Mouse (Mus musculus) kidney, adult 8-10 months (tissue): ENCODE data around the gene Ucn3.
"Not testable (repeated sequence)": the region's sequence is repeated elsewhere in the genome, so short reads cannot be mapped to it uniquely, and the experiment has no call there.

ENCODE experiments used
- DNase-seq, 2 experiments: peaks; one replicate each; pipeline ENCODE4 v3.0.0; 2022

Ucn3 gene

GRCm38 (mm10) chr13:3945249-3945648, at the start of gene Ucn3:
Gene Ucn3 (minus strand): TSS chr13:3945349.
- DNase-seq = no peak

GRCm38 (mm10) chr13:3992081-3992480, 46.9 kb upstream of the Ucn3 start:
- DNase-seq = no peak

GRCm38 (mm10) chr13:3968849-3969248, 23.7 kb upstream of the Ucn3 start:
- DNase-seq = no peak

GRCm38 (mm10) chr13:3951198-3951914, 6.2 kb upstream of the Ucn3 start:
- DNase-seq = no peak

GRCm38 (mm10) chr13:3949477-3949876, 4.3 kb upstream of the Ucn3 start:
- DNase-seq = no peak

GRCm38 (mm10) chr13:3947267-3947666, 2.1 kb upstream of the Ucn3 start:
- no peak for DNase-seq

GRCm38 (mm10) chr13:3944699-3945098, 450 bp downstream of the Ucn3 start:
- DNase-seq = no peak

- DNase-seq = no peak
These were observed 19.1 kb downstream of the Ucn3 start for GRCm38 (mm10) chr13:3926046-3926445.

- DNase-seq = no peak
These were observed 19.5 kb downstream of the Ucn3 start for GRCm38 (mm10) chr13:3925632-3926031.

- no peak for DNase-seq
These were observed 20.7 kb downstream of the Ucn3 start for GRCm38 (mm10) chr13:3924483-3924882.

- DNase-seq = peak; percentile 82 to 91
These were observed 27.4 kb downstream of the Ucn3 start, which contains the start of the genes Net1 and Tubal3 for GRCm38 (mm10) chr13:3917571-3918311. Gene Net1 (minus strand): TSS chr13:3918220. Gene Tubal3 (plus strand): TSS chr13:3918274.

- DNase-seq = no peak
These were observed 31.6 kb downstream of the Ucn3 start for GRCm38 (mm10) chr13:3913504-3913903.

GRCm38 (mm10) chr13:3910356-3910755, 34.8 kb downstream of the Ucn3 start:
- DNase-seq = no peak

GRCm38 (mm10) chr13:3908262-3908661, 36.9 kb downstream of the Ucn3 start:
- DNase-seq = no peak

- no peak for DNase-seq
These were observed 37.9 kb downstream of the Ucn3 start for GRCm38 (mm10) chr13:3907151-3907696.

GRCm38 (mm10) chr13:3899301-3899700, 45.8 kb downstream of the Ucn3 start:
- DNase-seq = no peak

GRCm38 (mm10) chr13:3898202-3898601, 46.9 kb downstream of the Ucn3 start:
- DNase-seq = not testable (repeated sequence)

GRCm38 (mm10) chr13:3896913-3897312, 48.2 kb downstream of the Ucn3 start:
- DNase-seq = peak; percentile 79 to 80

GRCm38 (mm10) chr13:3896032-3896431, 49.1 kb downstream of the Ucn3 start:
- DNase-seq = no peak

GRCm38 (mm10) chr13:3895397-3895980, 49.7 kb downstream of the Ucn3 start:
- DNase-seq = no peak

- DNase-seq = peak in 1 of 2 experiments; percentile 32
These were observed 50.6 kb downstream of the Ucn3 start for GRCm38 (mm10) chr13:3894549-3894948.

- DNase-seq = peak; percentile 92 to 95
These were observed 51.9 kb downstream of the Ucn3 start for GRCm38 (mm10) chr13:3893126-3893734.

GRCm38 (mm10) chr13:3892601-3893000, 52.5 kb downstream of the Ucn3 start:
- no peak for DNase-seq
